Mouse (Mus musculus) layer of hippocampus, adult 11-12 months (tissue): ENCODE data around the gene Fam83g.
"Not testable (repeated sequence)": the region's sequence is repeated elsewhere in the genome, so short reads cannot be mapped to it uniquely, and the experiment has no call there.

ENCODE experiments used
- DNase-seq: peaks from one replicate; pipeline ENCODE4 v3.0.0; 2022; ENCODE audit warnings: low spot score

The Fam83g gene

DNA sequence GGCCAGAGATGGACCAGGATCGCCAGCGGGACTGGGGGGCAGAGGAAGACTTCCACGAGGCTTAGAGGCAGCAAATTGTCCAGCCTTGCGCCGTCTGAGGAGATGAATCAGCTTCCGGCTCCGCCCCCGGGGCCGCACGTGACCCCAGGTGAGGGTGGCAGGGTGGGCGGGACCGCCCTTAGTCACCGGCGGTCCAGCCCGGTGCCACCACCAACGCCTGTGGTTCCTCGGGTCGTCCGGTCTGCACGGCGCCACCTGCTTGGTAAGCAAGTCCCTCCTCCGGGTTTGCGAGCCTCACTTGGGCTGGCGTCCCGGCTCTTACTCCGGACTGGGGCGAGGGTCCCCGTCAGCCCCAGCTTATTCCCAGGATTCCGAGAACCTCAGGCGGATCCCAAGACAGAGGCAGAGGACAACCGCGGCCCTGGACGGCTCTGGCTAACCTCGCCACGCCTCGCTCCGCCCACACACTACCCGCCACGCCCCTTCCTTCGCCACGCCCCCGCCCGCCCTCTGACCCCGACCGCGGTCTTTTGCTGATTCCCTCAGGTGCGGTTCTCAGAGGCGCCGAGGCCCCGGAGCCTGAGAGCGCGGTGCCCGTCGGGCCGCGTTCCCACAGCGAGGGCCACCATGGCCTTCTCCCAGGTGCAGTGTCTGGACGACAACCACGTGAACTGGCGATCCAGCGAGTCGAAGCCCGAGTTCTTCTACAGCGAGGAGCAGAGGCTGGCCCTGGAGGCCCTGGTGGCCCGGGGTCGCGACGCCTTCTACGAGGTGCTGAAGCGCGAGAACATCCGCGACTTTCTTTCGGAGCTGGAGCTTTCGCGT lies at the start of gene Fam83g:
Fam83g (plus strand) TSS at position 185 of the 825 bp plus-strand sequence.
- DNase-seq, result no peak

DNA sequence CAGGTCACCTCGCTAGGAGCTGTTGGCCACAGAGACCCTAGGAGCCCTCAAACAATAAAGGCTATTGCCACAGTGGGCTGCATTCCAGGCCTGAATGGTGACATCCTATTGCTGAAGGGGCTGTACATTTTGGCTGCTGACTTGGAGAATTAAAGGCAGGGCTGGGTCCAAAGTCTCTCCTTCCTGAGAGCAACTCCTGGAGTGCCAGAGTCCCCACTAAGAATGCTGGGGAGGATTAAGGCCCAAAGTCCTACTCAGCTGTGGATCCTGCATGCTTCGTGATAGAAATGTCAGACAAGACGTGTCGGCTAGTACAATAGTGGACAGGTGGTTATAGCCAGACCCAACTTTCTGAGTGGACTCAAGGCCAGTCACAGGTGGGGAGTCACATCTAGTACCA lies 47.6 kb upstream of the Fam83g start:
- DNase-seq, result not testable (repeated sequence)

DNA sequence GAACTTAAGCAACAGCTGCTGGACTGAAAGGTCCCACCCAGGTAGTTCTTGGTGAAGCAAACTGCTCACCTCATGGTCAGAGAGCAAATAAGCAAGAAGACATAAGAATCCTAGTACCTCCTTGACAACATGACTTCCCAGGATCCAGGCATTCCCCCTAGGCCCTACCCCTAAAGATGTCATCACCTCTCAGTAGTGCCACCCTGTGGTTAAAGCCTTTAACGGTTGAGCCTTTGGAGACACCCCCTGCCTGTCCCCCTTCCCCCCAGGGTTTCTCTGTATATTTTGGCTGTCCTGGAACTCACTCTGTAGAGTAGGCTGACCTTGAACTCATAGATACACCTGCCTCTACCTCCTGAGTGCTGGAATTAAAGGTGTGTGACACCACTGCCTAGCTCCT lies 46.5 kb upstream of the Fam83g start:
- no peak for DNase-seq

GRCm38 (mm10) chr11:61637856-61638255 lies 46.0 kb upstream of the Fam83g start:
- no peak for DNase-seq

GRCm38 (mm10) chr11:61638764-61639536 lies 44.9 kb upstream of the Fam83g start:
- no peak for DNase-seq

DNA sequence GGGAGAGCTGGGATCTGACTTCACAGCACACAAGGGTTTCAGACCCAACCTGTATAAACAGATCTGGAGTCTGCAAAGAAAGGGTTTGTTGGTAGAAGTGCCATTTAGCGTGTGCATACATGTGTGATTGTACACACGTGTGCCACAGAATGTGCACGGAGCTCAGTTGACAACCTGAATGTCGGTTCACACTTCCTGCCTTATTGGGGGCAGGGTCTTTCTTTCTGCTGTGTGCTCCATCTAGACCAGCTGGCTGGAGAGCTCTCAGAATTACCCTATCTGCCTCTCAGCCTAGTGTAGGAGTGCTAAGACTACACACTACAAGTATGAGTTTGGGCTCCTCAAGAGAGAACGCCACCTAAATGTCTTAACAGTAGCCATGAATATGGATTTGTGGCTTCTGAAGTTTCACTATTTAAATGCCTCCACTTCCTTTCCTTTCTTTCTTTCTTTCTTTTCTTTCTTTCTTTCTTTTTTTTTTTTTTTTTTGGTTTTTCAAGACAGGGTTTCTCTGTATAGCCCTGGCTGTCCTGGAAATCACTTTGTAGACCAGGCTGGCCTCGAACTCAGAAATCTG lies 44.2 kb upstream of the Fam83g start:
- DNase-seq, result no peak

- DNase-seq, result not testable (repeated sequence)
These were observed 43.3 kb upstream of the Fam83g start for GRCm38 (mm10) chr11:61640585-61640984.

DNA sequence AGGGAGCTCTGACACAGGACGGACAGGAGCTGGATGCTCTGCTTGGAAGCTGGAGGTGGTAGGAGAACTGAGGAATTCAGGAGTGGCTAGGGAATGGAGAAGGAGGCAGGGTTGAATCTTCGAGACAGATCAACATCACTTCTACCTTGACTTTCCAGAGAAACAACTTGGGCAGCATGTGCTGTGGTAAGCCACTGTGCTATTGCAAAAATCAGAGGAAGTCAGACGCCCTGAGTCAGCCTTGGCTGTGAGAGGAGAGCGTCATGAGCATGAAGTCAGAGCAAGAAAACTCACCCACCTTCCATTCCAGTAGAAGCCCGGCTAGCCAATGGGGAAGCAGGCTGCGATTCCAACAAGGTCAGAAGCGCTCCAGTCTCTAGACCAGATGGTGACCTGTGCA lies 41.8 kb upstream of the Fam83g start:
- no peak for DNase-seq

DNA sequence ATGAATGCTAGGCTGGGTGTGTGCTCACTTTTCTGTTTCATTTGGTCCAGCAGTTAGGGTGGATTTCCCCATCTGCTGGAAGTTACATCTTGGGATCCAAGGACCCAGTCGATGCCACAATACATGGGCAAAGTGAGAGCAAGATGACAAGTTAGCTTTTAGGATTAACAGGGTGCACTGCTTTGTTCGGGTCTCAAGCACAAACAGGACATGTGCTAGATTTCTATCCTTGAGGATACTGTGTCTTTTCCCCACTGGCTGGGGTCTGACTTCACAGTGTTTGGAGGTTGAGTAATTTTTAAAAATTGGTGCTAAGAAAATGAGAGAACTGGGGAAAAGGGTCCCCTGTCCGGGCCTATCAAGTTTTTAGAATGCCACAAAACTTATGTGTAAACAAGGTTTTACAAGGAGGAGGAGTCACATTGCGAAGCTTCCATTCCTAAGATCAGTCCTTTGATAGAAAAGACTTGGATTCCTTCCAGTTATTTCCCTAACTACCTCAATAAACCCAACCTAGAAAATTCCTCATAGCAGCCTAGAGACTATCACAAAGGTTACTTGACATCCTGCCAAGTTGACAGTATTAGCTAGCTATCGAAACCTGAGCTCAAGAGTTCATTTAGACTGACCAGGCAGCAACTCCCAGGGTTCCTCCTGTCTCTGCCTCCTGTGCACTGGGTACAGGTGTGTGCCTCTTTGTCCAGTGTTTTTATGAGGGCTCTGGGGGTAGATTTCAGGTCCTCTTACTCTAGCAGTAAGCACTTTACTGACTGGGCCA lies 40.5 kb upstream of the Fam83g start:
- DNase-seq, result no peak

- DNase-seq, result peak; percentile 71
These were observed 39.1 kb upstream of the Fam83g start for GRCm38 (mm10) chr11:61644576-61645326.

DNA sequence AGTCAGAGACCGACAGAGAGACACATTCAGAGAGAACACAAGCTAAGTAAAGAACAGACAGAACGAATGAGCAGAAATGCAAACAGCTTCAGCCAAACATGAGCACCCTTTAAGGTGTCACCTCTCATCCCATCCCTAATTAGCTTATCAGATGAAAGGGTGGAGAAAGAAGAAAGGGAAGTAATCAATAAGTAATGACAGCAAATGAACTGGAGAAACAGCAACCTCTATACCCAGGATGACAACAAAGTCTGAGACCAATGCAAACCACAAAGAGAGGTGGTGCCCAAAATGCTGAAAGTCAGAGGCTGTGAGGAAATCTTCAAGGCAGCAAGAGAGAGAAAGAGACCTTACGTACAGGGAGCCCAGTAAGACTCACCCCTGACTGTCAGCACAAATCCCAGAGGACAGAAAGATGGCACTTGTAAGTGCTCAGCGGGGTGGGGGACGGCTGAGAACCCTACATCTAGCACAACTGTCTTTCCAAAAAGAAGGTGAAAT lies 38.5 kb upstream of the Fam83g start:
- DNase-seq, result no peak

- no peak for DNase-seq
These were observed 37.3 kb upstream of the Fam83g start for GRCm38 (mm10) chr11:61646499-61647039.

DNA sequence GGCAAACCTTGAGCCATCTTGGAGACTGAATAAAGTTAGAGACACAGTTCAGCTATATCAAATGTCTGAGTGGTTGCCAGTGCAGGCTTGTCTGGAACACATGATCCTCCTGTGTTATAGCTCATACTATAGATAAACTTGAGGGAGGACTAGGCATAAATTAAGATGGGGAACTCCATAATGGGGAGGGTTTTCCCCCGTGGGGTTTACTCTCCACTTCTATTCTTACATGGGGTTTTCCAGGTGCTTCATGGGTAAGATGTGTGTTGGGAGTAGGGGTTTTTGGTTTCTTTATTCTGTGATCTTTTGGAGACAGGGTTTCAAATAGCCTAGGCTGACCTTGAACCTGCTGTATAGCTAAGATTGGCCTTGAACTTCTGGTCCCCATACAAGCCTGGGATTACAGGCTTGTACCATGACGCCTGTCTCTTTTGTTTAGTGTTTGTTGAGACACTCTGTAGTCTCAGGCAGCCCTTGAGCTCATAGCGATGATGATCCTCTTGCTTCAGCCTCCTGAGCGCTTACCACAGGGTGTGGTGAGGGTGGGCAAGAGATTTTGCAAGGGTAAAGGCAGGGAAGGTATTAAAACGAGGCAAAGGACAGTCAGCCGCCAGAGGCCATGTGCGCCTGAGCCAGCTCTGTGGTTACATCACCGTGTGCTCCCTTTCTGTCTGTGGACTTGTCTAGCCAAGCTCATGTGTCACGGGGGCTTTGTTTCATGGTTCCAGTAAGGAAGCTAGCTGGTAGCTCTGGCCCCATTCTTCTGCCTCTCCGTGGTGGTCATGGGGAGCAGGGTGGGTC lies 36.6 kb upstream of the Fam83g start:
- DNase-seq, result no peak

- no peak for DNase-seq
These were observed 35.7 kb upstream of the Fam83g start for GRCm38 (mm10) chr11:61647956-61648748.

GRCm38 (mm10) chr11:61648749-61649115 lies 35.2 kb upstream of the Fam83g start:
- peak; percentile 63 for DNase-seq

GRCm38 (mm10) chr11:61649163-61649580 lies 34.7 kb upstream of the Fam83g start:
- no peak for DNase-seq

DNA sequence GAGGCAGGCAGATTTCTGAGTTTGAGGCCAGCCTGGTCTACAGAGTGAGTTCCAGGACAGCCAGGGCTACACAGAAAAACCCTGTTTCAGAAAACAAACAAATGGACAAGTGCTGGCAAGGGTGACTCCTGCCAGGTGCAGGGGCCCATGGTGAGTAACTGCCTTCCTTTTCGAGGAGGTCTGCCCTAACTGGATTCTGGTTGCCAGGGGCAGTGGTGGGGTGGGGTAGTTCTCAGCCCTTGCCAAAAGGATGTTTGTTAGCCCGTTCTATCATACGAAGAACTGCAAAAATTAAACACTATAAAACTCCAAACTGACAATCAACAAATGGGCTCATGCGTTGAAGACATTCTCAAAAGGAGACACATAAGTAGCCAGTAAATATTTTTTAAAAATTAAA lies 34.3 kb upstream of the Fam83g start:
- no peak for DNase-seq

GRCm38 (mm10) chr11:61650470-61651265 lies 33.2 kb upstream of the Fam83g start:
- no peak for DNase-seq
